Mouse (Mus musculus) cerebellum, adult 2 months (tissue): ENCODE results near the gene Ctnna2.

Experiments
- CTCF ChIP-seq: fragments of 200-500 bp; IDR thresholded peaks from 2 replicates; pipeline ENCODE4 v1.5.1; 2011; ENCODE audit warnings: low read depth, mild to moderate bottlenecking, control low read depth, low read length, moderate library complexity, borderline replicate concordance; ENCODE audit not compliant: insufficient read depth
- POLR2A ChIP-seq: fragments of 200-500 bp; IDR thresholded peaks from 2 replicates; pipeline ENCODE4 v1.6.1; 2011; ENCODE audit warnings: low read length, control low read depth, borderline replicate concordance; ENCODE audit not compliant: insufficient read depth

DNA sequence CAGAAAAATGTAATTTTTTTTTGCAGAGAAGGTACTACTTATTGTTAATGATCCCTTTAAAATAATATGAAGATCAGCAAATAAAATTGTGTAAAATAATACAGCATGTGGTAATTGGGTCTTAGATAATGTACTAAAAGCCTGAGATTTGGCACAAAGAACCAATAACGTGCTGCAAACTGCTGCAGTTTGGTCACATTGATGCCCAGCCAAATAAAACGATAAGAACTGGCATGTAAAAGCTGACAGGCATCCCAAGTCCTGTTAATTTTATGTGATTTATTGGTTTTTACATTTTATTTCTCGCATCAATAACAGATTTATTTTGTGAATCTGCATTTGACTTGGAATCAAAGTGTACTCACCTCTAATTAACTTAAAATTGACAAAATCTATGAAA lies 497.4 kb downstream of the Ctnna2 start:
- TF ChIP-seq CTCF (no peak), POLR2A (no peak)
